In genomic region chr10:14703239-14703638, GRCm38 (mm10) we compare ENCODE assay signal across 17 mouse cellular contexts. TPM values are rescaled to one million over a fixed set of nuclear protein-coding genes. Genes with fewer than 3 reads are reported as not detected.
DNase-seq lines count a peak whose midpoint lies in the region; ATAC-seq and TF ChIP-seq lines count a peak whose summit lies in the region.
"Had no signal": no experiment of that assay in that cellular context is flagged by ENCODE, and none has a peak within 500 bp of the region (broad histone marks: within the 10 kb centered on the region; RNA-seq: fewer than 3 reads in every experiment).

No protein-coding gene starts in this region.

- no peak overlapping the region for H3K4me3 ChIP-seq in heart, embryonic 13.5 days
- peak overlapping the region; percentile 91; the same call in 1 of the 2 replicates for H3K4me3 ChIP-seq in forebrain, embryonic 10.5 days
- H3K4me3 ChIP-seq in hindbrain, embryonic 14.5 days (replicated peaks; ENCODE audit: low read length) = 0 out of 2 replicates have a peak overlapping the region, but pooled peaks have one; percentile 62
- H3K4me3 ChIP-seq in midbrain, postnatal 0 days (ENCODE audit: low read depth, low read length) = no peak overlapping the region
- no peak overlapping the region for H3K4me3 ChIP-seq in liver, embryonic 11.5 days (ENCODE audit: low read depth, low read length)
- H3K4me3 ChIP-seq: heart, adult 2 months had no signal

- no peak for TF ChIP-seq CTCF in midbrain, postnatal 0 days (IDR thresholded peaks at IDR 0.05)

- intact Hi-C loops in heart, postnatal 14 days (cut with DNase I) = no loop called here

- no peak overlapping the region for H3K27ac ChIP-seq in heart, embryonic 13.5 days (replicated peaks)
- no peak overlapping the region; the same call in 1 of the 2 replicates for H3K27ac ChIP-seq in forebrain, embryonic 10.5 days
- H3K27ac ChIP-seq in hindbrain, embryonic 14.5 days = peak overlapping the region; percentile 40
- H3K27ac ChIP-seq in midbrain, postnatal 0 days (ENCODE audit: low read depth, low read length) = no peak overlapping the region
- H3K27ac ChIP-seq in liver, embryonic 11.5 days (ENCODE audit: low read depth, low read length) = no peak overlapping the region
- H3K27ac ChIP-seq: heart, adult 2 months; kidney, postnatal 0 days; limb, embryonic 13.5 days had no signal

- ATAC-seq in heart, embryonic 13.5 days (ENCODE audit: extremely low read depth, insufficient number of reproducible peaks, low FRiP score, low TSS enrichment) = no peak
- no peak for ATAC-seq in hindbrain, embryonic 14.5 days (ENCODE audit: low FRiP score)
- ATAC-seq in midbrain, postnatal 0 days (ENCODE audit: low FRiP score) = no peak
- no peak for ATAC-seq in liver, embryonic 11.5 days (replicated peaks; ENCODE audit: low FRiP score)

- no peaks in the 10 kb centered on the region for H3K36me3 ChIP-seq in heart, embryonic 13.5 days
- no peaks in the 10 kb centered on the region for H3K36me3 ChIP-seq in forebrain, embryonic 10.5 days (replicated peaks)
- no peaks in the 10 kb centered on the region for H3K36me3 ChIP-seq in hindbrain, embryonic 14.5 days (replicated peaks; ENCODE audit: control insufficient read depth, insufficient read depth)
- H3K36me3 ChIP-seq in midbrain, postnatal 0 days (ENCODE audit: insufficient read depth, low read length) = no peaks in the 10 kb centered on the region
- no peaks in the 10 kb centered on the region for H3K36me3 ChIP-seq in liver, embryonic 11.5 days (ENCODE audit: control insufficient read depth, insufficient read depth, low read length)
- H3K36me3 ChIP-seq: limb, embryonic 13.5 days had no signal

- H3K9me3 ChIP-seq in heart, embryonic 13.5 days = no peaks in the 10 kb centered on the region
- H3K9me3 ChIP-seq in forebrain, embryonic 10.5 days = no peaks in the 10 kb centered on the region
- no peaks in the 10 kb centered on the region for H3K9me3 ChIP-seq in hindbrain, embryonic 14.5 days (ENCODE audit: control insufficient read depth, low read length)
- H3K9me3 ChIP-seq in midbrain, postnatal 0 days (ENCODE audit: low read length) = no peaks in the 10 kb centered on the region
- H3K9me3 ChIP-seq in liver, embryonic 11.5 days (ENCODE audit: control insufficient read depth, low read length) = no peaks in the 10 kb centered on the region
- H3K9me3 ChIP-seq: limb, embryonic 13.5 days had no signal

- H3K27me3 ChIP-seq in heart, embryonic 13.5 days (replicated peaks) = no peaks in the 10 kb centered on the region
- H3K27me3 ChIP-seq in forebrain, embryonic 10.5 days (ENCODE audit: poor library complexity, severe bottlenecking) = no peaks in the 10 kb centered on the region
- no peaks in the 10 kb centered on the region for H3K27me3 ChIP-seq in hindbrain, embryonic 14.5 days (ENCODE audit: control insufficient read depth, insufficient read depth, low read length)
- H3K27me3 ChIP-seq in midbrain, postnatal 0 days (ENCODE audit: insufficient read depth, low read length) = no peaks in the 10 kb centered on the region
- no peaks in the 10 kb centered on the region for H3K27me3 ChIP-seq in liver, embryonic 11.5 days (replicated peaks; ENCODE audit: control insufficient read depth, insufficient read depth, low read length)
- H3K27me3 ChIP-seq: limb, embryonic 13.5 days had no signal

- peak overlapping the region; percentile 94; the same call in 1 of the 2 replicates for H3K9ac ChIP-seq in heart, embryonic 13.5 days
- peak overlapping the region; percentile 69; the same call in 1 of the 2 replicates for H3K9ac ChIP-seq in hindbrain, embryonic 14.5 days
- H3K9ac ChIP-seq in midbrain, postnatal 0 days (replicated peaks; ENCODE audit: low read length, poor library complexity, severe bottlenecking) = no peak overlapping the region
- H3K9ac ChIP-seq in liver, embryonic 11.5 days (ENCODE audit: low read depth, low read length) = no peak overlapping the region
- H3K9ac ChIP-seq: limb, embryonic 13.5 days had no signal

- peak overlapping the region; percentile 78 for H3K4me2 ChIP-seq in heart, embryonic 13.5 days
- H3K4me2 ChIP-seq in hindbrain, embryonic 14.5 days (replicated peaks) = peak overlapping the region; percentile 74
- peak overlapping the region; percentile 66 for H3K4me2 ChIP-seq in midbrain, postnatal 0 days (ENCODE audit: low read depth, low read length, poor library complexity, severe bottlenecking)
- no peak overlapping the region for H3K4me2 ChIP-seq in liver, embryonic 11.5 days

- DNase-seq in heart, postnatal 14 days = no peak
- no peak for DNase-seq in forebrain, embryonic 10.5 days (ENCODE audit: extremely low spot score, low spot score)
- no peak for DNase-seq in hindbrain, embryonic 14.5 days (ENCODE audit: low spot score)
- peak; percentile 15 for DNase-seq in midbrain, postnatal 0 days (ENCODE audit: low spot score)
- no peak for DNase-seq in liver, embryonic 11.5 days (ENCODE audit: low spot score)
- DNase-seq in liver = no peak
- DNase-seq in kidney, postnatal 14 days = no peak
- DNase-seq: heart, adult 2 months; lung, postnatal 10 days; right cerebral cortex, postnatal 14 days; thymus, postnatal 14 days had no signal

- WGBS in heart, embryonic 13.5 days = 75% methylated on average over 1 of the region's 1 CpGs
- 78% methylated on average over 1 of the region's 1 CpGs for WGBS in forebrain, embryonic 10.5 days
- 18% methylated on average over 1 of the region's 1 CpGs for WGBS in hindbrain, embryonic 14.5 days
- 23% methylated on average over 1 of the region's 1 CpGs for WGBS in midbrain, postnatal 0 days
- 84% methylated on average over 1 of the region's 1 CpGs for WGBS in liver, embryonic 11.5 days

- H3K4me1 ChIP-seq in heart, embryonic 13.5 days = peaks cover 16% of the 10 kb centered on the region
- H3K4me1 ChIP-seq in forebrain, embryonic 10.5 days = peaks cover 18% of the 10 kb centered on the region
- H3K4me1 ChIP-seq in hindbrain, embryonic 14.5 days (replicated peaks; ENCODE audit: control insufficient read depth, insufficient read depth, low read length) = peaks cover 18% of the 10 kb centered on the region
- 0 out of 2 replicates have a peak, but pooled peaks cover 4% of the 10 kb centered on the region for H3K4me1 ChIP-seq in midbrain, postnatal 0 days (ENCODE audit: insufficient read depth, low read length)
- peaks cover 9% of the 10 kb centered on the region for H3K4me1 ChIP-seq in liver, embryonic 11.5 days (replicated peaks; ENCODE audit: control insufficient read depth, insufficient read depth, low read length)

RNA-seq across cellular contexts. Expression of gene Vta1, which starts 2.1 kb away (rescaled TPM):
- polyA plus RNA-seq in heart, embryonic 13.5 days (2015; fragmentation: Nextera tagmentation; extraction: Ambion mirVana) = 70.3 and 83.6 TPM in 2 replicates
- total RNA-seq in heart, postnatal 14 days (2021) = 10 to 100 TPM; 30.6 to 32.7 TPM
- polyA plus RNA-seq in forebrain, embryonic 10.5 days (2016; fragmentation: Nextera tagmentation; extraction: Ambion mirVana) = 115 and 119 TPM in 2 replicates
- polyA plus RNA-seq in hindbrain, embryonic 14.5 days (2014; fragmentation: Nextera tagmentation; extraction: Ambion mirVana) = 204 and 210 TPM in 2 replicates
- total RNA-seq in midbrain, postnatal 0 days (2014; rRNA removed) = 104 and 105 TPM in 2 replicates
- 177 and 184 TPM in 2 replicates for polyA plus RNA-seq in midbrain, postnatal 0 days (2015; fragmentation: Nextera tagmentation; extraction: Ambion mirVana)
- 82.3 and 83.6 TPM in 2 replicates for polyA plus RNA-seq in liver, embryonic 11.5 days (2014; fragmentation: Nextera tagmentation; extraction: Ambion mirVana)

RNA-seq across cellular contexts. Expression of gene Nmbr, which starts 2.2 kb away (rescaled TPM):
- polyA plus RNA-seq in heart, embryonic 13.5 days (2015; fragmentation: Nextera tagmentation; extraction: Ambion mirVana) = 0.09 and 0.17 TPM in 2 replicates
- not detected for total RNA-seq in heart, postnatal 14 days (2021)
- polyA plus RNA-seq in forebrain, embryonic 10.5 days (2016; fragmentation: Nextera tagmentation; extraction: Ambion mirVana) = 0.55 and 0.59 TPM in 2 replicates
- 2.7 and 3.3 TPM in 2 replicates for polyA plus RNA-seq in hindbrain, embryonic 14.5 days (2014; fragmentation: Nextera tagmentation; extraction: Ambion mirVana)
- 4.5 and 5.0 TPM in 2 replicates for total RNA-seq in midbrain, postnatal 0 days (2014; rRNA removed)
- polyA plus RNA-seq in midbrain, postnatal 0 days (2015; fragmentation: Nextera tagmentation; extraction: Ambion mirVana) = 2.8 and 3.3 TPM in 2 replicates
- 0.26 and 0.43 TPM in 2 replicates for polyA plus RNA-seq in liver, embryonic 11.5 days (2014; fragmentation: Nextera tagmentation; extraction: Ambion mirVana)

RNA-seq across cellular contexts. Expression of gene Gje1, which starts 14.8 kb away (rescaled TPM):
- polyA plus RNA-seq in heart, embryonic 13.5 days (2015; fragmentation: Nextera tagmentation; extraction: Ambion mirVana) = not detected in 2 replicates
- total RNA-seq in heart, postnatal 14 days (2021) = not detected
- polyA plus RNA-seq in forebrain, embryonic 10.5 days (2016; fragmentation: Nextera tagmentation; extraction: Ambion mirVana) = 0.10 TPM in 1 of 2 replicates, not detected in the other
- not detected in 2 replicates for polyA plus RNA-seq in hindbrain, embryonic 14.5 days (2014; fragmentation: Nextera tagmentation; extraction: Ambion mirVana)
- total RNA-seq in midbrain, postnatal 0 days (2014; rRNA removed) = not detected in 2 replicates
- polyA plus RNA-seq in midbrain, postnatal 0 days (2015; fragmentation: Nextera tagmentation; extraction: Ambion mirVana) = not detected in 2 replicates
- not detected in 2 replicates for polyA plus RNA-seq in liver, embryonic 11.5 days (2014; fragmentation: Nextera tagmentation; extraction: Ambion mirVana)
- total RNA-seq: heart, adult 2 months; layer of hippocampus, postnatal 25 days; MEL had no signal
- polyA plus RNA-seq: frontal cortex, adult 2 months; heart, adult 2 months; kidney, postnatal 0 days had no signal

Comparison
In these comparisons a context has a peak if more than half of its experiments do, and no peak if none do; other contexts are left out.
1. H3K4me3 ChIP-seq: peak in forebrain, embryonic 10.5 days (single experiment) and hindbrain, embryonic 14.5 days (single experiment); none in heart, embryonic 13.5 days (single experiment), midbrain, postnatal 0 days (single experiment) and liver, embryonic 11.5 days (single experiment).
2. H3K9ac ChIP-seq: peak in heart, embryonic 13.5 days (single experiment) and hindbrain, embryonic 14.5 days (single experiment); none in midbrain, postnatal 0 days (single experiment) and liver, embryonic 11.5 days (single experiment).